Mouse (Mus musculus) liver, postnatal 0 days (tissue): ENCODE measurements around the gene Hsf5.

Experiments used
- CTCF ChIP-seq: sonication (generic); IDR thresholded peaks from 2 replicates; pipeline ENCODE4 v1.5.1; 2016; ENCODE audit warnings: antibody characterized with exemption, low read depth
- EP300 ChIP-seq: IDR thresholded peaks from 2 replicates; pipeline ENCODE4 v1.6.1; 2016; ENCODE audit warnings: antibody characterized with exemption, low read depth, mild to moderate bottlenecking

DNA sequence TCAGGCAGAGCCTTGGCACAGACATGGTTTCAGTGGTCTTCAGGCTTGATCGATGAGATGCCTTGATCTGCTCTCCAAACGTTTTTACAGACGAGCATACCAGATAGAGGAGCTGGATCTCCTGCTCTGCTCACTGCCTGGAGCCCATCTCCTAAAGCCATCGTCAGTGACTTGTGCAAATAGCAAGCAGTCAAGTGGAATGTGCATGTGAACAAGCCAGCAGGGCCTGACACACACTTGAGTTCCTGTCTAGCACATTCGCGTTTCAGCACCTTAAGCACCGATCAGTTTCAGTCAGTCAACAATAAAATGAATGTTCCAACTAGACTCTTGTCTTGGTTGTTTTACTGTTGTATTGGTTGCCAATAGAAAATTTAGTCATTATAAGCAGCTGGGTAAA is 42.3 kb downstream of the Hsf5 start:
- TF ChIP-seq CTCF (no peak), EP300 (no peak)
